Comparison of ENCODE assay signal across 8 mouse cellular contexts in the genomic region with DNA sequence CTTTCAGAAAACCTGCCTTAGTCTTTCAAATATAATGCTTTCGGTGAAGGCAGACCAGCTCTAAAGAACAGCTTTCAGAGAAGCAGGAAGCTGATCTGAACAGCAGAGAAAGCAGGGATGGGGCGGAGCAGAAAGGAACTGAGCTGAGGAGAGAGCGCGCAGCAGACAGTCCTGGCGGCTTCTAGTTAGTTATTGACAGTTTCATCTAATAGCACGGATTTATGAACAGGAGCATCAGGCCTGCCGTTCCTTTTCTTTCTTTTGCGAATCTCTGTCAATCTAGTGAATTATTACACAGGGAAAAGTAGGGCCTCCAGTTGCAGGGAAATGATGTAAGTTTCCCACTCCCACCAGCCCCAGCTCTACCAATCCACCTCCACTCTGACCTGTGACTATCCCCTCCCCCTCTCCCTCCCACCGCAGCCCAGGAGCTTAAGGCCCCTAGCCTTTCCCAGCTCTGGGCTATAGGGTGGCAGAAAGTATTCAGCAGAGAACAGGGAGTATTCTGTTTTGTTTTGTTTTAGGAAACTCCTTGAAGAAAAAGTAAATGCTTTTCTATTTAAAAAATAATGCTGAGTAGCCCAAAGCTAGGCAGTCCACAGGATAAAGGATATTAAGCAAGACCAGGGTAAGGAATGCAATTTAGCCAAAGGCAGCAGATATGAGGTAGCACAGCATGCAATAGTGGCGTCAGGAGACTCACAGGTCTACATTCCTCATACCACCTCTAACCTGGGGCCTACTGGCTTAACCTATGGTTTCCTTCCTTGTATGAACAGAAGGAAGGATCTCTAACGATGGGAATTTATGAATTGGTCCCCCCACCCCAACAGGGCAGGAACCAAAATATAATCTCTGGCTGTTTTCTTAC.
A peak's percentile ranks its signal among the peaks of the same experiment; 100 is the strongest.
DNase-seq lines count a peak whose midpoint lies in the region; ATAC-seq and TF ChIP-seq lines count a peak whose summit lies in the region.

No protein-coding gene starts in this region.

- no peaks in the 10 kb centered on the region for H3K4me1 ChIP-seq in embryonic facial prominence, embryonic 11.5 days (ENCODE audit: control insufficient read depth, insufficient read depth, low read length)
- H3K4me1 ChIP-seq in heart, postnatal 0 days (ENCODE audit: control insufficient read depth, insufficient read depth), result peaks cover 18% of the 10 kb centered on the region
- H3K4me1 ChIP-seq in liver, embryonic 11.5 days (replicated peaks; ENCODE audit: control insufficient read depth, insufficient read depth, low read length), result peaks cover 11% of the 10 kb centered on the region
- no peaks in the 10 kb centered on the region; the same call in 1 of the 2 replicates for H3K4me1 ChIP-seq in midbrain, postnatal 0 days (ENCODE audit: insufficient read depth, low read length)

- peak overlapping the region; percentile 50 for H3K9ac ChIP-seq in embryonic facial prominence, embryonic 11.5 days (replicated peaks; ENCODE audit: low read length)
- H3K9ac ChIP-seq in heart, postnatal 0 days (replicated peaks; ENCODE audit: low read depth, low read length), result peak overlapping the region; percentile 58
- H3K9ac ChIP-seq in liver, embryonic 11.5 days (ENCODE audit: low read depth, low read length), result peak overlapping the region; percentile 40; the same call in 1 of the 2 replicates
- peak overlapping the region; percentile 59 for H3K9ac ChIP-seq in midbrain, postnatal 0 days (replicated peaks; ENCODE audit: low read length, poor library complexity, severe bottlenecking)

- no peaks in the 10 kb centered on the region for H3K36me3 ChIP-seq in embryonic facial prominence, embryonic 11.5 days (replicated peaks; ENCODE audit: control insufficient read depth, insufficient read depth, low read depth, low read length)
- no peaks in the 10 kb centered on the region for H3K36me3 ChIP-seq in heart, postnatal 0 days (replicated peaks; ENCODE audit: control insufficient read depth, insufficient read depth, low read length)
- H3K36me3 ChIP-seq in liver, embryonic 11.5 days (ENCODE audit: control insufficient read depth, insufficient read depth, low read length), result no peaks in the 10 kb centered on the region
- no peaks in the 10 kb centered on the region for H3K36me3 ChIP-seq in midbrain, postnatal 0 days (ENCODE audit: insufficient read depth, low read length)

- no peak for TF ChIP-seq CTCF in heart, postnatal 0 days (IDR thresholded peaks at IDR 0.05; ENCODE audit: low read depth)
- no peak for TF ChIP-seq CTCF in midbrain, postnatal 0 days (IDR thresholded peaks at IDR 0.05)

- ATAC-seq in activated CD4-positive, CD25-positive, alpha-beta regulatory T cell, adult 4 months, result peak; percentile 82
- ATAC-seq in embryonic facial prominence, embryonic 11.5 days (replicated peaks; ENCODE audit: insufficient number of reproducible peaks, low FRiP score, low TSS enrichment, low read depth), result peak; percentile 97
- ATAC-seq in heart, postnatal 0 days (ENCODE audit: insufficient read depth, low read depth), result peak; percentile 89
- ATAC-seq in liver, embryonic 11.5 days (replicated peaks; ENCODE audit: low FRiP score), result peak; percentile 83
- peak; percentile 92 for ATAC-seq in midbrain, postnatal 0 days (ENCODE audit: low FRiP score)

- 0 out of 2 replicates have a peak overlapping the region, but pooled peaks have one; percentile 9 for H3K27ac ChIP-seq in embryonic facial prominence, embryonic 11.5 days (replicated peaks; ENCODE audit: low read depth, low read length)
- H3K27ac ChIP-seq in heart, postnatal 0 days (ENCODE audit: low read depth), result peak overlapping the region; percentile 82
- peak overlapping the region; percentile 38; the same call in 1 of the 2 replicates for H3K27ac ChIP-seq in liver, embryonic 11.5 days (ENCODE audit: low read depth, low read length)
- H3K27ac ChIP-seq in midbrain, postnatal 0 days (ENCODE audit: low read depth, low read length), result peak overlapping the region; percentile 80

- DNase-seq in CD4-positive, CD25-positive, alpha-beta regulatory T cell, adult 2 months (ENCODE audit: low read depth, low spot score), result peak; percentile 60
- peak; percentile 77 for DNase-seq in embryonic facial prominence, embryonic 11.5 days (ENCODE audit: low spot score)
- peak; percentile 61 for DNase-seq in heart, postnatal 0 days (ENCODE audit: low spot score)
- DNase-seq in kidney, postnatal 14 days, result peak; percentile 80
- peak; percentile 48 for DNase-seq in liver, embryonic 11.5 days (ENCODE audit: low spot score)
- peak; percentile 64 for DNase-seq in midbrain, postnatal 0 days (ENCODE audit: low spot score)
- peak; percentile 56 for DNase-seq in thymus, postnatal 25 days

- H3K4me3 ChIP-seq in embryonic facial prominence, embryonic 11.5 days (ENCODE audit: low read depth, low read length), result peak overlapping the region; percentile 30
- H3K4me3 ChIP-seq in heart, postnatal 0 days (ENCODE audit: low read depth, low read length), result peak overlapping the region; percentile 57
- peak overlapping the region; percentile 44 for H3K4me3 ChIP-seq in liver, embryonic 11.5 days (ENCODE audit: low read depth, low read length)
- peak overlapping the region; percentile 44 for H3K4me3 ChIP-seq in midbrain, postnatal 0 days (ENCODE audit: low read depth, low read length)

- no peak for TF ChIP-seq EP300 in heart, postnatal 0 days (IDR thresholded peaks at IDR 0.05; ENCODE audit: low read depth)

- WGBS in embryonic facial prominence, embryonic 11.5 days, result 17% methylated on average over 11 of the region's 11 CpGs
- 12% methylated on average over 11 of the region's 11 CpGs for WGBS in heart, postnatal 0 days
- 20% methylated on average over 11 of the region's 11 CpGs for WGBS in liver, embryonic 11.5 days
- WGBS in midbrain, postnatal 0 days, result 8% methylated on average over 11 of the region's 11 CpGs

- H3K27me3 ChIP-seq in embryonic facial prominence, embryonic 11.5 days (ENCODE audit: control insufficient read depth, insufficient read depth, low read length), result no peaks in the 10 kb centered on the region
- H3K27me3 ChIP-seq in heart, postnatal 0 days (ENCODE audit: control insufficient read depth, insufficient read depth, low read length), result no peaks in the 10 kb centered on the region
- no peaks in the 10 kb centered on the region for H3K27me3 ChIP-seq in liver, embryonic 11.5 days (replicated peaks; ENCODE audit: control insufficient read depth, insufficient read depth, low read length)
- no peaks in the 10 kb centered on the region for H3K27me3 ChIP-seq in midbrain, postnatal 0 days (ENCODE audit: insufficient read depth, low read length)

- H3K4me2 ChIP-seq in embryonic facial prominence, embryonic 11.5 days (ENCODE audit: low read depth, low read length), result peak overlapping the region; percentile 38
- H3K4me2 ChIP-seq in heart, postnatal 0 days (ENCODE audit: low read depth, low read length), result peak overlapping the region; percentile 64
- H3K4me2 ChIP-seq in liver, embryonic 11.5 days, result peak overlapping the region; percentile 53
- peak overlapping the region; percentile 54 for H3K4me2 ChIP-seq in midbrain, postnatal 0 days (ENCODE audit: low read depth, low read length, poor library complexity, severe bottlenecking)

- H3K9me3 ChIP-seq in embryonic facial prominence, embryonic 11.5 days (replicated peaks; ENCODE audit: control insufficient read depth, low read length), result no peaks in the 10 kb centered on the region
- H3K9me3 ChIP-seq in heart, postnatal 0 days (replicated peaks; ENCODE audit: control insufficient read depth, low read length), result no peaks in the 10 kb centered on the region
- H3K9me3 ChIP-seq in liver, embryonic 11.5 days (ENCODE audit: control insufficient read depth, low read length), result no peaks in the 10 kb centered on the region
- no peaks in the 10 kb centered on the region for H3K9me3 ChIP-seq in midbrain, postnatal 0 days (ENCODE audit: low read length)

Comparison
In these comparisons a context has a peak if more than half of its experiments do, and no peak if none do; other contexts are left out.
1. Peak in every context shown above with its lines: DNase-seq, ATAC-seq, H3K4me3 ChIP-seq and H3K27ac ChIP-seq.
2. H3K27ac ChIP-seq: peak in every context shown above with its lines; median percentile 82 in heart, postnatal 0 days; 80 in midbrain, postnatal 0 days; 38 in liver, embryonic 11.5 days; 9 in embryonic facial prominence, embryonic 11.5 days.